Mouse (Mus musculus) G1E (cell line): ENCODE measurements around the gene Ccnl2.

Experiments used
- CTCF ChIP-seq: IDR thresholded peaks from 2 replicates; pipeline ENCODE4 v1.5.1; 2012; ENCODE audit warnings: low read depth, low read length, inconsistent platforms, mixed read lengths
- GATA1 ChIP-seq: IDR thresholded peaks from 2 replicates; pipeline ENCODE4 v1.6.1; 2012; ENCODE audit warnings: borderline replicate concordance, low read length, inconsistent platforms, mixed read lengths
- GATA2 ChIP-seq: IDR thresholded peaks from 2 replicates; pipeline ENCODE4 v1.6.1; 2012; ENCODE audit warnings: low read depth, low read length, inconsistent platforms, borderline replicate concordance
- POLR2AphosphoS5 ChIP-seq: IDR thresholded peaks from 2 replicates; pipeline ENCODE4 v1.6.1; 2012; ENCODE audit warnings: low read depth, low read length, inconsistent platforms; ENCODE audit not compliant: insufficient replicate concordance
- TAL1 ChIP-seq: conservative IDR thresholded peaks from 2 replicates; pipeline ENCODE4 v1.6.1; 2012; ENCODE audit warnings: low read depth, low read length, inconsistent platforms, mixed read lengths

- no peak for TF ChIP-seq CTCF
- no peak for TF ChIP-seq POLR2AphosphoS5
- TF ChIP-seq GATA1, result no peak
- TF ChIP-seq TAL1, result no peak
- no peak for TF ChIP-seq GATA2
Observed at GRCm38 (mm10) chr4:155773335-155774078, 38.8 kb upstream of the Ccnl2 start.
